Mouse (Mus musculus): ENCODE results near the gene Sod2.
"Not testable (repeated sequence)": the region's sequence is repeated elsewhere in the genome, so short reads cannot be mapped to it uniquely, and the experiment has no call there.

Gene Sod2

DNA sequence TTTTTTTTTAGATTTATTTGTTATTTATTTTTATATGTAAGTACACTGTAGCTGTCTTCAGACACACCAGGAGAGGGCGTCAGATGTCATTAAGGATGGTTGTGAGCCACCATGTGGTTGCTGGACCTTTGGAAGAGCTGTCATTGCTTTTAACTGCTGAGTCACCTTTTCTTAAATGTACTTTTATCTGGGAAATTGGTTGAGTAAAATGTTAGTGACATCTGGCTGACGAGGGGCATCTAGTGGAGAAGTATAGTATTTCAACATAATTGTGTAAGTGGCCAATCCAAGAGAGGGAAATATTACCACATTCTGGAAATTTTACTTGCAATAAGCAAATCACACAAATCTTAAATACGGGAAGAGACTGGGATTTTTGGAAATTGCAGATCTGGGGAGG is 3.2 kb downstream of the Sod2 start:
- DNase-seq (ENCODE audit: low read depth): peak; percentile 80

DNA sequence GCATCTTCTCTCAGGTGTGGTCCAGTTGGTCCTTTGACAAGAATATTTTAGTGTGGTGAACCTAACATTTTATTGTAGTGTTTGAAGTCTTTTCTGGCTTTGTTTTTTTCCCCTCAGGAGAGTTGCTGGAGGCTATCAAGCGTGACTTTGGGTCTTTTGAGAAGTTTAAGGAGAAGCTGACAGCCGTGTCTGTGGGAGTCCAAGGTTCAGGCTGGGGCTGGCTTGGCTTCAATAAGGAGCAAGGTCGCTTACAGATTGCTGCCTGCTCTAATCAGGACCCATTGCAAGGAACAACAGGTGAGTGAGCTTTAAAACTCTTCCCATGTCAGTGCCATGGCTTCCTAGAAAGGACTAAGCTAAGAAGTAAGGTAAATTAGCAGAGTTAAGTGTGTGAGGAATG is 6.7 kb downstream of the Sod2 start:
- DNase-seq (ENCODE audit: low read depth): no peak

DNA sequence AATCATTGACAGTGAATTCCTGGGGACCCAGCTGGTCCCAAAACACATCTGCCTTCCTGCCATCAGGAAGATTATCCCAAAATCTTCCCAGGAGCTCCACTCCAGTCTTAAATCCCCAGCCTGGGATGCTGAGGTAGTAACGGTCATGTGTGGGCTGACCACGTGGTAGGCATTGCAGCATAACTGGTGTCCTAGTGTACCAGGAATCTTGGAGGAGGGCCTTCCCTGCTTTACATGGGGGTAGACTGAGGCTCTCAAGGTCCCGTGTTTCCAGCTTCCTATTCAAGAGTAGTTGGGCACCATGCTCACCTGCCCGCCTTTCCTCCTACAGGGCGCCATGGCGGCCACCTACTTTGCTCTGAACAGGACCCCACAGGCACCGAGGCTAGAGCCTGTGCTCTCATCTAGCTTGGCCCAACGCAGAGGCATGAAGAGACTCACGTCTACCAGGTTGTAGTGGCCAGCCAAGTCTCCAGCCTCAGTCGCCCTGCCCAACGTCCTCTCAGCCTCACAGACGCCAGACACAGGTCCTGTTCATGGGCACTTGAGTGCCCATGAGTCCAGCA is 30.1 kb downstream of the Sod2 start:
- DNase-seq (ENCODE audit: low read depth): not testable (repeated sequence)

DNA sequence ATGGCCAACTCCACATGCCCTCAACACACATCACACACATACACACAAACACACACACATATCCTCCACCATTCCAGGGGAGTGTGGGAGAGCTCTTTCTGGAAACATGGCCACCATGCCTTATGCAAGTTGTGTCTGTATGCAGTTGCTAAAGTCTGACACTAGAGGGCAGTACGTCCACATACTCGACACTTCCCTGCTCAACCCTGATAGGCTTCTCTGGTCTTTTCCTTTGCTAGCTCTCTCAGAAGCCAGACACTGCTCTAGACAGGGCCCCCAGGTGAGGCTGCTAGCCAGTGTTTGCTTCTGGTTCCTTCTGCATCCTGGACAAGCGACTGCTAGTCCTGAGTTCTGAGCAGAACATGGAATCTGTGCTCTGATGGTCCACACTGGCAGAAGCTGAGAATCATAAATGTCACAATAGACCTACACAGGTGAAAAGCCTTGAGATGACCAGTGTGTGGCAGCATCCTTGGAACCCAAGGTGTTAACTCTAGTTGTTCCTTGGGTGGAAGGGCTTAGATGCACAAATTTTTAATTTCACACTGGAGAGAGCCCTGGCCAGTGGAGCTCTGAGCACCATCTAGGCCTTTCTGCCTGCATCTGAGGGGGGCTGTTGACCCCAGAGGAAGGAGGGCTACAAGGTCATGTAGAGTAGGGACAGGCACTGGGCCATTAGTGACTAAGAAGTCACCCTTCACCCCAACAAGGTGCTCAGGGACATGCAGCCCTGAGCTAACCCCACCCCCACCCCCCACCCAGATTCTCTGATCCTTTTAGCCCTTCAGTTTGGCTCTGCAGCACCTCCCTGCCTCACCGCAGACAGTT is 37.4 kb downstream of the Sod2 start:
- DNase-seq (ENCODE audit: low read depth): peak; percentile 72

DNA sequence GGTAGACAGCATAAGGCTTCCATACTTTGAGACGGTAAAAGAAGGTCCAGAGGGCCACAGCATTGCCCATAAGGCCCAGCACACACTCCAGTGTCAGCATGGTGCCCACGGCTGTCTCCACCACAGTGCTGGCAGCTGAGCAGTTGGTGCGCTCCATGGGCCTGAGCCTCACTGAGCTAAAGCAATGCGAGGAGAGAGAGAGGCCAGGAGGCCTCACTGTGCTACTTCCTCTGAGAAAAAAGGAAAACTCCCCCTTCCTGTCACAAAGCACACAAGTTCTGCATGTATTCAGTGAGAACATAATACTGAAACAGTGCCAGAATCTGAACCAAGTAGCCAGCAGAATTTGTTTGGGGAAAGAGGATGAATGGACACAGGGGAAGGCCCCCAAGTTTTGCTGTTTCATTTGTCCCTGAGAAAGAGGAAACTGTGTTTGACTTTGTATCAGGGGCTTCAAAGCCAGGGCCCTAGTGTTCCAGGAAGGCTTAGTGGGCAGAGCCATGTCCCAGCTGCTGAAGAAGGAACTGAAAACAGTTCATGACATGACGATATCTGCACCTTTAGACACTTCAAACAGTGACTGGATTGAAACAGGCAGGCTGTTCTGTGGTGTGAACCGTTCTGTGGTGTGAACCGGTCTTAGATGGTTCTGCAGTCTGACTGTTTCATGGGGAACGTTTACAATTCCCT is 45.6 kb downstream of the Sod2 start, which contains the start of gene Gpr31b:
Gene Gpr31b (minus strand): TSS at position 173 of the 690 bp plus-strand sequence.
- not testable (repeated sequence) for DNase-seq (ENCODE audit: low read depth)

DNA sequence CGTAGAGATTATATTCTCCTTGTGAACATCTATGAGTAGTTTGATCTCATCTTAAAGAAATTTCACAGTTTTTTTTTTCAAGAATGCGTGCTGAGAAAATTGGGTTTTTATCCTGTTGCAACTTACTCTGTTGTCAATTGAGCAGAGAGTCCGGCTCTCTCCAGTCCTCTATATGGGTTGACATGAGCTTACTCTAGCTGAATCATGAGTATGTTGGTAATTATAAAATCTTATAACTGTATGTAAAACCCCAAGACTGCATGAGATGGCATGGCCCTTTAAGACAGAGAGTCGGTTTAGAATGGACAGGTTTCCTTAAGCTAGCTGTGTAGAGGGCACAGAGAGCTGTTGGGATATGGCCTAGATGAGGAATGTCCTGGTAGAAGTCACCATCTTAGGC is 54.2 kb downstream of the Sod2 start, which contains the start of gene Tcp10b:
Gene Tcp10b (plus strand): TSS at position 301 of the 400 bp plus-strand sequence.
- not testable (repeated sequence) for DNase-seq (ENCODE audit: low read depth)

DNA sequence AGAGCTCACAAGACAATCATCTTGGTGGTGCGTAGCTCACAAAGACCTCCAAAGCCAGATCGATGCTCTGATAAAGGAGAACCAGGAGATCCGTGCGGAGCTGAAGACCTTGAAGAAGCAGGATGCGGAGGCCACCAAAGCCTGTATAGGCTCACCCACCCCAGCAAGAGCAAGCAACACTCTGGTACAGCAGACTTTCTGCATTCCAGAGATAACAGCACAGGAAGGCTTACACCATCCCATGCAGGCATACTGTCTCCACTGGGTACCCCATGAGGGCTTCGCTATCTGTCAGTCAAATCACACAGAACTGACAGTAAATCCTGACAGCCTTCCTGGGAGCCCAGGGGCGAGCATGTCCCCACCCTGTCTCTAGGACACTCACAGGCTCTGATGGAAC is 56.2 kb downstream of the Sod2 start:
- DNase-seq (ENCODE audit: low read depth): not testable (repeated sequence)

DNA sequence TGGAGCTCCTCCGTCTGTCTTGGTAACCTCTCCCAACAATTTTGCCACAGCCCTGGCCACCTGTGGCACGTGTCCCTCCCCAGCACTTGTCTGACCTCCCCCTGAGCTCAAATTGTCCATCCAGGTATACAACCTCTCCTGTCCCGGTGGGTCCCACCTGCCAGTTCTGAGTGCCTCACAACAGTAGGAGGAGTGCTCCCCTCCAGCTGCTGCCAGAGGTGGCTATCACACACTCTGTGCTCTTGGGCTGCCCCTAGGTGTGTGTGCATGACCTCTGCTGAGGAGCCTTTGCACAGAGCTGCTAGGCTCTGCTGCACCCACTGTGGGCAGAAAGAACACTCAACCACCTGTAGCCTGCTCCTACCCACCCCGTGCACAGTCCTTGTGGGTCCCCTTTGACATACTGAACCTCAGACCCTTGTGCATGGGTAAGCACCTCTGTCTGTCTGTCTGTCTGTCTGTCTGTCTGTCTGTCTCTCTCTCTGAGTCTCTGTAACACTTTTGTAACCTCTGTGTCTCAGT is 61.3 kb downstream of the Sod2 start:
- not testable (repeated sequence) for DNase-seq (ENCODE audit: low read depth)

DNA sequence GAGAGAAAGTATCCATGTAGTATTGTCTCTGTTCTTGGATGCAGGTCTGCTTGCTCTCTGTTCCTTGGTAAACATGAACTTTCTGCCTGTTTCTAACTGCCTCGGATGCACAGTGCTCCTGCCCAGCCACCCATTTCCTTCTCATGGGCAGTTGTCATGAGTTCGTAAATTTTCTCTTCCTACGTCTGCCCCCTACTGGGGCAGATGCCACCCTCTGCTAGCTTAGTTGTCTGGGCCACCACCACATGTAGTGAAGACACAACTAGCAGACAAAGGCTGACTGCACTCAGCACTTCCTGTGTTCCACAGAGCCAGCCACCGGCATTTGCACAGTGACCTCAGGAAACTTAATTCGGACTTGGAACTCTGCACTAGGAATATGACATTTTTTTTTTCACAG is 62.6 kb downstream of the Sod2 start:
- DNase-seq (ENCODE audit: low read depth): not testable (repeated sequence)
